Mouse (Mus musculus) adrenal gland, postnatal 25 days (tissue): ENCODE data around the gene Apbb1ip. TPM values are rescaled to one million over a fixed set of nuclear protein-coding genes. Genes with fewer than 3 reads are reported as not detected.
"Not testable (repeated sequence)": the region's sequence is repeated elsewhere in the genome, so short reads cannot be mapped to it uniquely, and the experiment has no call there.

Source experiments
- DNase-seq: peaks from one replicate; pipeline ENCODE4 v3.0.0; 2021; ENCODE audit warnings: mixed read lengths
- total RNA-seq: library from RNA; stranded (reverse); gene quantifications from 2 replicates; pipeline ENCODE4 v1.2.3, GENCODE M21; 2021

Gene Apbb1ip
- total RNA-seq, 1 experiment from 2014 or later, result 2.4 TPM

GRCm38 (mm10) chr2:22845514-22845913, 71.6 kb downstream of the Apbb1ip start:
- no peak for DNase-seq

GRCm38 (mm10) chr2:22851900-22852299, 78.0 kb downstream of the Apbb1ip start:
- DNase-seq, result no peak

DNA sequence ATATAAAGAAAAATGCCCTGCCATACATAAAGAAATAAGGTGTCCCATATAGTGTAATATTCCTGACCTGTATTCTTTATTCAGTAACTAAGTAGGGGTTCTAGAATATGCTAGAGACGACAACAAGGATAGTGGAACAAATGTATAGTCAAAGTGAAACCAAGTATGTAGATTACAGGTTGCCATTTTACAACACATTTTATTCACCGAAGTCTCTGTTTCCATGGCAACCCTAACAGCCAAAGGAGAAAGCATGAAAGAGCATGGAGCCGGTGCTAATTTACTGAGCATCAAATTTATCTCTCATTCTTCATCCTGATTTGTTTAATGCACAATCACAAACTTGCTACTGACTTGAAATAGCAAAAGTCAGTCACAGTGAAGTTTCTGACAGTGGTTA, 83.6 kb downstream of the Apbb1ip start:
- DNase-seq, result no peak

DNA sequence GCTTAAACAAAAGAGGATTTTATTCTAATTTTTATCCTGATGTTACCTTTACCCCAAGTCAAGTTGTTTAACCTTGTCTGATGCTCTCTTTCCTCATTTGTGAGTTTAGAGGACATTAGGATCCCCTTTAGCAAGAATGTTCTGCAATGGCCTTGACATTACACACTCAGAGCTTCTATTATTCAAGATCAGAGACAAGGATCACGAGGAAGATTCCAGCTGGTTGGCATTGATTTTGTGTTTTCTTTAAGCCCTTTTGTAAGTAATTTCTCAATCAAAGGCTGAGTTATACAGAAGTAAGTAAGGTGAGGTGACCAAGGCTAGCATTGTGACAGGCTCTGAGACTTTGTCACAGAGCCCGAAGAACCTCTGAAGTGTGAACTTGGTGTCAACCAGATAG, 88.3 kb downstream of the Apbb1ip start:
- no peak for DNase-seq

DNA sequence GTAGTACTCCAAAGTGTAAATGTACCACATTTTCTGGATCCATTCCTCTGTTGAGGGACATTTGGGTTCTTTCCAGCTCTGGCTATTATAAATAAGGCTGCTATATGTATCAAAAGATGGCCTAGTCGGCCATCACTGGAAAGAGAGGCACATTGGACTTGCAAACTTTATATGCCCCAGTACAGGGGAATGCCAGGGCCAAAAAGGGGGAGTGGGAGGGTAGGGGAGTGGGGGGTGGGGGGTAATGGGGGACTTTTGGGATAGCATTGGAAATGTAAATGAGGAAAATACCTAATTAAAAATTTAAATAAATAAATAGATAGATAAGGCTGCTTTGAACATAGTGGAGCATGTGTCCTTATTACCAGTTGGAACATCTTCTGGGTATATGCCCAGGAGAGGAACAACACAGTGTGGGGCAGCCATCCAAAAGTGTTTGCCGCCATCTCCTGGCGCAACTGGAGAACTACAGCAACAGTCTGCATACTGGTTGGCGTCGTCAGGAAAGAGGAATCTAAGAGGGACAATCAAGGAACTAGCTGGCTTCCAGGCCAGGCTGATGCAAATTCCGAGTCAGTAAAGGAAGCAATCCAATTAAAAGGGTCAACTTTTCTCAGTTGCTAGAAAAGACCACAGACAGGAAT, 90.6 kb downstream of the Apbb1ip start:
- peak; percentile 73 for DNase-seq

- DNase-seq, result no peak
Observed at GRCm38 (mm10) chr2:22865818-22866217, 91.9 kb downstream of the Apbb1ip start.

DNA sequence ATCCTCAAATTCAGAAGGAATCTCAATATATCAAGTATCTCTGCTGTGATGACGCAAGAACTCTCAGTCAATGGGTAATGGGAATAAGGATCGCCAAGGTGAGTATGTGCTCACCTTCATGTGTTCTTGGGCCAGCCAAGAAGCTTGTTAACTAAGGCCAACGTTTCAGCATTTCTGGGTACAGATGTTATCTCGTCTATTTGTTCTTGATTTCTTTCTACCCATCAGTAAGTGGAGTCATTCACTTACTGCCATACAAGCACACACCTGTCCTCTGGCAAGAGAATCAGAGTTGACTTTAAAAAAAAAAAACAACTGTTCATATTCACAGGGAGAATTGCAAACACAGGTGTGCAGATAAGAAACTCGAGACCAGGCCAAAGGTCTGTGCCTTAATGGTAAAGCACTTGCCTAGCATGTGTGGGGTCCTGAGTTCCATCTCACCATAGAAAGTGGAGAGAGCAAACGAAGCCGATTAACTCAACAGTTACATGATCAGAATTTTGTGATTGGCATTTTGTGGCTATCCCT, 93.1 kb downstream of the Apbb1ip start:
- DNase-seq, result no peak

DNA sequence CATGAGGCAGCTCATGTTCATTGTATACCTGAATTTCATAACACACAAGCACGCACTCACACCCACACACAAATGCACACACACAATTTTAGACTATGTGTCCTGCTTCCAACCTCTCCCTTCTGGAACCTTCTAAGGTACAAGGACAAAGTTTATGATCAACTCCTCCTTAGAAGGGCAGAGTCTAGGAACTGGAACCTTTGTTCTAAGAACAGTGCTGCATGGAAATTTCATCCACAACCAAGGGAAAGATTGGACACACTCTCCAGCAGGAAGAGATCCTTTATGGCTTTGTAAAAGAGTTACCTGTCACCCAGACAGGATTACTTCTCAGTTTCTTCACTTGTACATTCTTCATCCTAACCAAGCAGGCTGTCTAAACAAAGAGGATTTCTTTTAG, 99.3 kb downstream of the Apbb1ip start:
- no peak for DNase-seq

DNA sequence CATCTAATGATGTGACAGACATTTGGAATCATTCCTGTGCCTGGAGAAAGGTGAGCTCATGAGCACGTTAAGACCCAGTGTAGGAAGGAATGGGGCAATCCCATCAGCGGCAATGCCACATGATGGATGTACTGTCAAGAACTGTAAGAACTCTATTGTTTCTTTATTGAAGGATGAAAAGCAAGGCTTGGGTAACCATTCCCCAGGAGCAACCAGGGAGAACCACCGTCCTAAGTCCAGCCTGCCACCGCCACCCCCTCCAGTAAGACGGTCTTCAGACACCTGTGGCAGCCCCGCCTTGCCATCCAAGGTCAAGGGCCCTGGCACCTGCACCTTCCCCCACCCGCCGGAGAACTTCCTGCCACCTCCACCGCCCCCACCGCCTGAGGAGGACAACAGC, 100.7 kb downstream of the Apbb1ip start:
- DNase-seq, result no peak

DNA sequence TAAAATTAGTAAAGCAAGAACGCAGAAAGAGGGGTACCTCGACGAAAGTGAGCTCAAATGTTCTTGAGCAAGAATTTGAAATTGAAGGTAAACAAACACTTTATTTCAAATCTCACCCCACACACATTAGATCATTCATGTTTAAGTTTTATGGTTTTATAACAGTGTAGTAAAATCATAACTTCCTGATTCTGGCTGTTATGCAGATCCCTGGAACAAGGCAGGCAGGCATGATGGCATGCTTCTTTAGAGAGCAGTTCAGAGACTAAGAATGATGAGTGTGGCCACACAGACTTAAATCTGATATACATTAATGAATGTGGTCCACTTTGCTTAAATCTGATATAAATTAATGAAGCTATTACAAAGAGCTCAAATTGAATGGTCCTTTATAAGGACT, 102.7 kb downstream of the Apbb1ip start:
- no peak for DNase-seq

GRCm38 (mm10) chr2:22878781-22879180, 104.9 kb downstream of the Apbb1ip start:
- no peak for DNase-seq

GRCm38 (mm10) chr2:22880726-22881125, 106.8 kb downstream of the Apbb1ip start:
- DNase-seq, result not testable (repeated sequence)

DNA sequence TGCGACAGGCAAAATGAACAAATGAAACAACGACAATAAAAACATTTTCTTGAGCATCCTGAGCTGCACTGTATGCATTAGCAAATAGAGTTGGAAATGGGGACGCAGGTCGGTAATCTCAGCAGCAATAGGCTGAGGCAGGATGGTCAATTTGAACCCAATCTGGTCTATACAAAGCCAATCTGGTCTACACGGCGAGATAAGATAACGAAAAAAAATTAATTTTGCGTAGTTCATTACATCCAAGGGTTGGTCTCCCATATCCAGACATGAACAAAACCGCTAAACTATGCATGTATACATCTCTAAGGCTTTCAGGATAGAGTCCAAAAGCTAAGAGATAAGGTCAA, 121.0 kb downstream of the Apbb1ip start:
- no peak for DNase-seq

DNA sequence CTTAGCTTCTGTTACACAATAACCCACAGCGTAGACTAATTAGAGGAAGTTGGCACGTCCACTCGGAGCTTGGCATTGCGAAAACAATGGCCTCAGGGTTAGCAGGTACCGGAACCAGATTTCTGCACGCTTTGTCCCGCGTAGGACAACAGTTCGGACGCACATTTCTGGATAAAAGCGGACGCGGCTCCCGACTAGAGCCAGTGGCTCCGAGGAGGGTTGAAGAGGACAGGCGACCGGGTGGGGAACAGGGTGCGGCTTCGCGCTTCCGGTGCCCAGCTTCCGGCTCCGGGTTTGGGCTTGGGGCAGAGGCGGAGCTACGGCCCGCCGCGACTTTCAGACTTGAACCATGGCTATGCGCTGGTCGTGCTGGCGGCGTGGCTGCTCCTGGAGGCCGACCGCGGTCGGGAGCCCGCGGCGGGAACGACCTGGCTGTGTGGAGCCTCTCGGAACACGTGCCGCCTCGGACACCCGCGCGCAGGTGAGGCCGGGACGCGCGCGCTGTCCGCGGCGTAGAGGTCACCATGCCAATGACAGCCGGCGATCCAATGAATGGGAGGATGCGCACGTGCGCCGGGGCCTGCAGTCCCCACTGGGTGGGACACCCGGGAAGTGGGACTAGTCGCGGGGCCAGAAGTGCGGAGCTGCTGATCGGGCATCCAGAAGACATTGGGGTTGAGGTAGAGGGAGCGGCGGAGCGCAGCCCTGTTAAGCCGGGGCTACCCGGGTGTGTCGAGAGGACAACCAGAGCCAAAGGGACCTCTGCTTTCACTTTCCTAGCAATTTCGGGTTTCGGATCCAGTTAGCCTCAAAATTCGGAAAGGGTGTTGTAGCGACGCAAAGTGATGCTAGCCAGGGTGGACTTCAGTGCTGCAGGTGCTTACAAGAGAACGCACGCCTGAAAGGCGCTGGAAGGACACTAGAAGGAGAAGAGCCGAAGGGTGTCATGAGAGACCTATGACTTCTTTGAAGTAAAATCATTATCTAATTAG, 121.7 kb downstream of the Apbb1ip start, which contains the start of gene Pdss1:
Pdss1 (plus strand) TSS at position 241 of the 992 bp plus-strand sequence.
- peak; percentile 92 for DNase-seq

DNA sequence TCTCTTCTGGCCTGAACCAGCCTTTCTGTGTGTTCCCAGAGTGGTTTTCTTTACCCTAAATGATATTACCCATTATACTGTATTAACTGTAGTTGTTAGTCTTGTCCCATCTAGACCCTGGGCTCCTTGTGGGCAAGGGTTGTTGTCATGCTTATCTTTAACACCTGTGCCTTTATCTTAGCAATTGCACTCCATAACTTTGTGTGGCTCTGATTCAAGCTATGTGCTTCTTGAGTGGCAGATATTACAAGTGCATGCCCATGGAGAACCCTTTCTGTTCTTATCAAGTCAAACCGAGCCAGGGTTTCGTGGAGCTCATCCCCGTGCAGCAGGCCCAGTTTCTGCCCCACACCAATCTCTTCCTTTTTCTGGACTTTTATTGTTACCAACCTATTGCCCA, 130.1 kb downstream of the Apbb1ip start:
- no peak for DNase-seq

DNA sequence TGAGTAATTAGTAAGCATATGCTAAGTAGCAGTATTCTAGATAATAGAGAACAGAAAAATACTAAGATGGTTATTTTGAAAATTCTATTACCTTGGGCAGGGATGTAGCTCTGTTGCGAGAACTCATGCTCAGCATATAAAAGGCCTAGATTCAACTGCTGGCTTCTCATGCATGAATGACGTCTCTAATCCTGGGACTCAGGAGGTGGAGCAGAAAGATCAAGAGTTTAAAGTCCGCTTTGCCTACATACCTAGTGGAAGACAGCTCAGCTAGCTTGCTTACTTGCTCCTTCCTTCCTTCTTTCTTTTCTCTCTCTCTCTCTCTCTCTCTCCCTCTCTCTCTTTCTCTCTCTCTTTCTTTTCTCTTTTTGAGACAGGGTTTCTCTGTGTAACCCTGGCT, 140.5 kb downstream of the Apbb1ip start:
- DNase-seq, result no peak

DNA sequence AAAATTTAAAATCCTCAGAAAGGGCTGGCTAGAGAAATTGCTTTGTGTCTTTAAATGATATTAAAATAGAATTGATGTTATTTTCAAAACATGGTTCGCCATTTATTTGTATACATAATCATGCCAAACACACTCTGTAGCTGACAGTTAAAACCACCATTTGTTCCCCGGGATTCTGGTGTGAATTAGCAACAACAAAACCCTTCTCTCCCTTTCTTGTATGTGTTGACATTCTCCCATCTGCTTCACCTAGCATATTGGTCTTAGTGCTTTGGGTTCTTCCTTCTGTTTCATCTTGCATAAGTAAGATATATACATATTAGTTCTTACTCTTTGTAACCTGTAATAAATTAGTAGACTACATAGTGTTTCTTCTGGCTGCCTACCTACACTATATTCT, 144.8 kb downstream of the Apbb1ip start:
- no peak for DNase-seq

Other genes with a start within 250 kb of the Apbb1ip start
- not detected in 2 replicates for gene Gad2, start 151.9 kb upstream of the Apbb1ip start, total RNA-seq
- 6.7 and 7.5 TPM in 2 replicates for gene Pdss1, start 121.4 kb downstream of the Apbb1ip start, total RNA-seq